Mouse (Mus musculus): ENCODE data around the gene Trim28. TPM values are rescaled to one million over a fixed set of nuclear protein-coding genes. Genes with fewer than 3 reads are reported as not detected.
A peak's percentile ranks its signal among the peaks of the same experiment; 100 is the strongest.

The Trim28 gene
- total and polyA plus RNA-seq, 2 experiments from 2014 or later = 184 to 563 TPM

GRCm38 (mm10) chr7:12997230-12997629 lies 1.7 kb upstream of the Trim28 start:
- 68% methylated on average over 5 of the region's 5 CpGs for WGBS
- no peaks in the 10 kb centered on the region for H3K9me3 ChIP-seq (ENCODE audit: low read length)
- no peak overlapping the region for H3K9ac ChIP-seq (replicated peaks; ENCODE audit: low read length)
- no peak for DNase-seq (ENCODE audit: low spot score)
- H3K4me2 ChIP-seq (ENCODE audit: low read depth, low read length) = no peak overlapping the region
- no peaks in the 10 kb centered on the region for H3K4me1 ChIP-seq (ENCODE audit: insufficient read depth, low read length)
- no peaks in the 10 kb centered on the region for H3K27me3 ChIP-seq (ENCODE audit: insufficient read depth, low read length)
- H3K36me3 ChIP-seq (ENCODE audit: insufficient read depth, low read length) = no peaks in the 10 kb centered on the region
- no peak overlapping the region for H3K27ac ChIP-seq
- no peak for TF ChIP-seq CTCF (IDR thresholded peaks at IDR 0.05; ENCODE audit: low read depth)
- no peak overlapping the region for H3K4me3 ChIP-seq (ENCODE audit: low read length)
- ATAC-seq = no peak

- Histone ChIP-seq H3K4me3 (ENCODE audit: low read length) (no peak within 1 kb of the TSS), H3K27ac (no peak within 1 kb of the TSS), H3K36me3 (ENCODE audit: insufficient read depth, low read length) (no peaks in the 10 kb centered on the region), H3K4me2 (ENCODE audit: low read depth, low read length) (no peak within 1 kb of the TSS), H3K9ac (replicated peaks; ENCODE audit: low read length) (no peak within 1 kb of the TSS), H3K4me1 (ENCODE audit: insufficient read depth, low read length) (no peaks in the 10 kb centered on the region), H3K27me3 (ENCODE audit: insufficient read depth, low read length) (no peaks in the 10 kb centered on the region), H3K9me3 (ENCODE audit: low read length) (no peaks in the 10 kb centered on the region)
- WGBS = 88% methylated on average over 5 of the region's 5 CpGs
- TF ChIP-seq CTCF (IDR thresholded peaks at IDR 0.05; ENCODE audit: low read depth) = no peak
- no peak for DNase-seq (ENCODE audit: low spot score)
- ATAC-seq = no peak
Measured at GRCm38 (mm10) chr7:12998053-12998452, 861 bp upstream of the Trim28 start, which contains the start of gene Slc27a5. Gene Slc27a5 (minus strand): TSS chr7:12998192.

- Histone ChIP-seq H3K4me3 (ENCODE audit: low read length) (no peak overlapping the region), H3K27me3 (ENCODE audit: insufficient read depth, low read length) (no peaks in the 10 kb centered on the region), H3K4me2 (ENCODE audit: low read depth, low read length) (no peak overlapping the region), H3K9ac (replicated peaks; ENCODE audit: low read length) (no peak overlapping the region), H3K27ac (no peak overlapping the region), H3K4me1 (ENCODE audit: insufficient read depth, low read length) (no peaks in the 10 kb centered on the region), H3K9me3 (ENCODE audit: low read length) (no peaks in the 10 kb centered on the region), H3K36me3 (ENCODE audit: insufficient read depth, low read length) (peaks cover 8% of the 10 kb centered on the region; the same call in 1 of the 2 replicates)
- TF ChIP-seq CTCF (IDR thresholded peaks at IDR 0.05; ENCODE audit: low read depth) = no peak
- ATAC-seq = no peak
- DNase-seq (ENCODE audit: low spot score) = no peak
- 61% methylated on average over 1 of the region's 1 CpGs for WGBS
Measured at GRCm38 (mm10) chr7:13001584-13001983, 2.7 kb downstream of the Trim28 start.

- ATAC-seq = no peak
- Histone ChIP-seq H3K27me3 (ENCODE audit: insufficient read depth, low read length) (no peaks in the 10 kb centered on the region), H3K9me3 (ENCODE audit: low read length) (no peaks in the 10 kb centered on the region), H3K4me3 (ENCODE audit: low read length) (no peak overlapping the region), H3K9ac (replicated peaks; ENCODE audit: low read length) (no peak overlapping the region), H3K36me3 (ENCODE audit: insufficient read depth, low read length) (peaks cover 15% of the 10 kb centered on the region), H3K27ac (no peak overlapping the region), H3K4me2 (ENCODE audit: low read depth, low read length) (no peak overlapping the region), H3K4me1 (ENCODE audit: insufficient read depth, low read length) (peaks cover 2% of the 10 kb centered on the region; the same call in 1 of the 2 replicates)
- no peak for DNase-seq (ENCODE audit: low spot score)
- WGBS = 73% methylated on average over 5 of the region's 5 CpGs
- TF ChIP-seq CTCF (IDR thresholded peaks at IDR 0.05; ENCODE audit: low read depth) = no peak
Measured at GRCm38 (mm10) chr7:13003380-13003779, 4.5 kb downstream of the Trim28 start.

- H3K4me2 ChIP-seq (ENCODE audit: low read depth, low read length) = no peak overlapping the region
- no peak overlapping the region for H3K4me3 ChIP-seq (ENCODE audit: low read length)
- H3K27me3 ChIP-seq (ENCODE audit: insufficient read depth, low read length) = no peaks in the 10 kb centered on the region
- H3K9ac ChIP-seq (replicated peaks; ENCODE audit: low read length) = no peak overlapping the region
- peaks cover 15% of the 10 kb centered on the region for H3K36me3 ChIP-seq (ENCODE audit: insufficient read depth, low read length)
- DNase-seq (ENCODE audit: low spot score) (no peak), ATAC-seq (no peak)
- no peak for TF ChIP-seq CTCF (IDR thresholded peaks at IDR 0.05; ENCODE audit: low read depth)
- H3K9me3 ChIP-seq (ENCODE audit: low read length) = no peaks in the 10 kb centered on the region
- WGBS = 77% methylated on average over 17 of the region's 17 CpGs
- no peak overlapping the region for H3K27ac ChIP-seq
- peaks cover 10% of the 10 kb centered on the region; the same call in 1 of the 2 replicates for H3K4me1 ChIP-seq (ENCODE audit: insufficient read depth, low read length)
Measured at GRCm38 (mm10) chr7:13006011-13006410, 7.1 kb downstream of the Trim28 start.

- Histone ChIP-seq H3K9me3 (ENCODE audit: low read length) (no peaks in the 10 kb centered on the region), H3K9ac (replicated peaks; ENCODE audit: low read length) (0 out of 2 replicates have a peak overlapping the region, but pooled peaks have one; percentile 9), H3K4me3 (ENCODE audit: low read length) (no peak overlapping the region), H3K27me3 (ENCODE audit: insufficient read depth, low read length) (no peaks in the 10 kb centered on the region), H3K27ac (no peak overlapping the region), H3K4me2 (ENCODE audit: low read depth, low read length) (no peak overlapping the region), H3K36me3 (ENCODE audit: insufficient read depth, low read length) (peaks cover 15% of the 10 kb centered on the region), H3K4me1 (ENCODE audit: insufficient read depth, low read length) (peaks cover 10% of the 10 kb centered on the region; the same call in 1 of the 2 replicates)
- WGBS = 89% methylated on average over 10 of the region's 10 CpGs
- DNase-seq (ENCODE audit: low spot score) = no peak
- no peak for ATAC-seq
- no peak for TF ChIP-seq CTCF (IDR thresholded peaks at IDR 0.05; ENCODE audit: low read depth)
Measured at GRCm38 (mm10) chr7:13006531-13006930, 7.6 kb downstream of the Trim28 start.

GRCm38 (mm10) chr7:13007341-13008092 lies 8.6 kb downstream of the Trim28 start:
- no peaks in the 10 kb centered on the region for H3K27me3 ChIP-seq (ENCODE audit: insufficient read depth, low read length)
- no peak overlapping the region for H3K27ac ChIP-seq
- H3K4me2 ChIP-seq (ENCODE audit: low read depth, low read length) = peak overlapping the region; percentile 39
- H3K4me3 ChIP-seq (ENCODE audit: low read length) = peak overlapping the region; percentile 3; the same call in 1 of the 2 replicates
- no peaks in the 10 kb centered on the region for H3K9me3 ChIP-seq (ENCODE audit: low read length)
- no peak for TF ChIP-seq CTCF (IDR thresholded peaks at IDR 0.05; ENCODE audit: low read depth)
- no peak for ATAC-seq
- peak; percentile 12 for DNase-seq (ENCODE audit: low spot score)
- peaks cover 10% of the 10 kb centered on the region; the same call in 1 of the 2 replicates for H3K4me1 ChIP-seq (ENCODE audit: insufficient read depth, low read length)
- H3K9ac ChIP-seq (replicated peaks; ENCODE audit: low read length) = peak overlapping the region; percentile 33; the same call in 1 of the 2 replicates
- H3K36me3 ChIP-seq (ENCODE audit: insufficient read depth, low read length) = peaks cover 15% of the 10 kb centered on the region
- WGBS = 42% methylated on average over 53 of the region's 57 CpGs
